Mouse (Mus musculus) embryo, embryonic 11.5 days (tissue): ENCODE results near the gene Rnf7.

ENCODE experiments used
- DNase-seq: peaks from one replicate; pipeline ENCODE4 v3.0.0-alpha.2; 2012; ENCODE audit warnings: low read depth, low spot score

Rnf7 gene

DNA sequence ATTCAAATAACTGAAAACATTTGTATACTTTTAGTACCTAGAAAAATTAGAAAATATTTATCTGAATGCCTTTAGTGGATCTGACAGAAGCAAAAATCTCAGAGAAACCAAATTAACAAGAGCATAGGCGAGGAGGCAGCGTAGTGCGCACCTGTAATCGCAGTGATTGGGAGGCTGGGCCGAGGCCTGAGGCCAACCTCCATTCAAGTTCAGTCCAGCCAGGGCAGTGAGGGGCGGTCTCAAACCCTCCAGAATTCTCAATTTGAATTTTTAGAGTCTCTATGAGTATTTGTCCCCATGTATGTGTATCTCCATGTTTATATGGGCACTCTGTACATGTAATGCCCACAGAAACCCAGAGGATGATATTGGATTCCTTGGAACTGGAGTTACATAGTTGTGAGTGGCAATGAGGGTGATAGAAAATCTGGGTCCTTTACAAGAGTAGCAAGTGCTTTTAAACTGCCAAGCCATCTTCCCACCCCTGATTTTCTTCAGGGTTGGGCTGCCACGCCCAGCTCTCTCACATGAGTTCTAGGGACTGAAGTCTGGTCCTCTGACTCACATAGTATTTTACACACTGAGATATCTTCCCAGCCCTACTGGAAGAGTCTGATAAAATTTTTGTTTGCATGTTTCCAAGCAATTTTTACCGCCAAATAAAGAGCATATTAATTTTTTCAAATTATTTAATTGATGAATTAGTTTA lies 8.1 kb downstream of the Rnf7 start:
- DNase-seq, result no peak

GRCm38 (mm10) chr9:96469556-96470265 lies 8.8 kb downstream of the Rnf7 start:
- no peak for DNase-seq

- no peak for DNase-seq
These were observed 14.8 kb downstream of the Rnf7 start for GRCm38 (mm10) chr9:96463708-96464107.

- DNase-seq, result no peak
These were observed 16.9 kb downstream of the Rnf7 start for GRCm38 (mm10) chr9:96461607-96462006.

GRCm38 (mm10) chr9:96460117-96460865 lies 18.2 kb downstream of the Rnf7 start:
- DNase-seq, result no peak

DNA sequence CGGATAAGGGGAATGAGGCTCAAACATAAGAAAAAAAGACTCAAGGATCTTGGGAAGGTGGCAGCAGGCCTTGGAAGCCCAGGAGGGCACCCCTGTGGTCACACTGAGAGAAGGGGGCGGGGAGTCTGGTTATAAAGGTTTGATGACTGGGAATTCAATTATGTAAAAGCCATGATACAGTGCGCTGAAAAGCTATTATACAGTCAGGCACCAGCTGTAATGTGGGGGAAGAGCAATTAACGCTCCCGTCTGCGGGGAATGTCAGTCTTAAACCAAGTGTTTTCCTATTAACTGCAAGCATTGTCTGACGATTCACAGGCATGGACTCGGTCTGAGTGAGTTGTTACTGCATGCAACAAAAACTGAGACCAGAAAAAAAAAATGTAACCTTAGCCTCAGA lies 22.9 kb downstream of the Rnf7 start:
- DNase-seq, result no peak

DNA sequence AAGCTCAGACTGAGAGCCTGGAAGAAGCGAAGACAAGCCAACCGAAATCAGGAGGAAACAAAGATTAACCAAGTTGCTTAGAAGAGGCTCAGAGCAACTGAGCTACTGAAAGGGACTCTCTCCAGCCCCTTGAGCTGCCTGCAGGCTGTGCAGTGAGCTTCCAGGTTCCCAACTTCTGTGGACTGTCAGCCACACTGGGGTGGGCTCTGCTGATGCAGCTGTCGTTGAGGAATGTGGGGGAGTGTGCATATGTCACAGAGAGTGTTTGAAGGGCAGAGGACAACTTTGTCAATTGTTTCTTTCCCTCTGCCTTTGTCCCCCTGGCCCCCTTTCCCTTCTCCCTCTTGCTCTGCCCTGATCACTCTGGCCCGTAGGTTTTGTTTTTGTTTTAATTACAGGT lies 25.5 kb downstream of the Rnf7 start:
- DNase-seq, result no peak

GRCm38 (mm10) chr9:96450900-96451720 lies 27.4 kb downstream of the Rnf7 start:
- DNase-seq, result no peak

- DNase-seq, result no peak
These were observed 29.0 kb downstream of the Rnf7 start for GRCm38 (mm10) chr9:96449514-96449913.

GRCm38 (mm10) chr9:96445351-96445750 lies 33.1 kb downstream of the Rnf7 start:
- no peak for DNase-seq

GRCm38 (mm10) chr9:96442081-96442480 lies 36.4 kb downstream of the Rnf7 start:
- DNase-seq, result no peak

GRCm38 (mm10) chr9:96438334-96438871 lies 40.1 kb downstream of the Rnf7 start:
- DNase-seq, result no peak

DNA sequence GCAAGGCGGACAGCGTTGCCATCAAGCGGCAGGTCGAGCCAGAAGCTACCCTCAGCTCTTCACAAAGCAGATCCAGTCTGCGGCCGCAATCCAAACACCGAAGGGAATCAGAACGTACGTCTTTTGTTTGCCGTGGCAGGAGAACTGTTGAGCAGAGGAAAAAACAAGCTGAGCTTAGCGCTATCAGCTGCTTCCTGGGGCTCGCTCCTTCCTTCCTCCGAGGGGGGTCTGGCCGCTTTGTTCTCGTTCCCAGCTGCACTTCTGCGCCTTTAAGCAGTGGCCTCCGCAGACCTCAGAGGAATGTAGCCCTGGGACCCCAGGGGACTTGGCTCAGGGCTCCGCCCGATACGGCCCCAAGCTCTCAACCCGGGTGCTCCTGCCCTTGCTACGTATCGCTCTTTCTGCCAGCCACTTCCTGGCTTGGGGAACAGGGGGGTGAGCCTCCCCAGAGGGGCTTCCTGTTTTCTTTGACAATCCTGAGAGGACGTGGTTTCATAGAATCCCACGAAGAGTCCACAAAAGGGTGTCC lies 40.6 kb downstream of the Rnf7 start:
- peak; percentile 37 for DNase-seq

- DNase-seq, result no peak
These were observed 41.3 kb downstream of the Rnf7 start for GRCm38 (mm10) chr9:96436901-96437804.

- DNase-seq, result no peak
These were observed 45.9 kb downstream of the Rnf7 start for GRCm38 (mm10) chr9:96432575-96432974.

DNA sequence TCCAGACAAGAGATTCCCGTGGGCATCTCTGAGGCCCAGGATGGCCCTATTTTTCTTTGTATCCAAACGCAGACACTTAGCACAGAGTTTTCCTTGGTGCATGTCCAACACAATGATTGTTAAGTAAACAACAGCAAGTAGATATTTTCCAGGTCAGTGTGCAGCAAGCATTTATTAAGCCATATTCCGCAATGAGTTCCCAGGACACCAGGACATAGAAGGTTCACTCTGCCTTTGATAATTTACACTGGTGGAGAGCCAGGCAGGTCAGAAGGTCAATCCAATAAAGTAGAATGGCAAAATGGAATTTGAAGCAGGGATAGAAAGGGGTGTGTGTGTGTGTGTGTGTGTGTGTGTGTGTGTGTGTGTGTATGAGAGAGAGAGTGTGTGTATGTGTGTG lies 47.4 kb downstream of the Rnf7 start:
- DNase-seq, result no peak

- DNase-seq, result no peak
These were observed 50.0 kb downstream of the Rnf7 start for GRCm38 (mm10) chr9:96428336-96429046.

DNA sequence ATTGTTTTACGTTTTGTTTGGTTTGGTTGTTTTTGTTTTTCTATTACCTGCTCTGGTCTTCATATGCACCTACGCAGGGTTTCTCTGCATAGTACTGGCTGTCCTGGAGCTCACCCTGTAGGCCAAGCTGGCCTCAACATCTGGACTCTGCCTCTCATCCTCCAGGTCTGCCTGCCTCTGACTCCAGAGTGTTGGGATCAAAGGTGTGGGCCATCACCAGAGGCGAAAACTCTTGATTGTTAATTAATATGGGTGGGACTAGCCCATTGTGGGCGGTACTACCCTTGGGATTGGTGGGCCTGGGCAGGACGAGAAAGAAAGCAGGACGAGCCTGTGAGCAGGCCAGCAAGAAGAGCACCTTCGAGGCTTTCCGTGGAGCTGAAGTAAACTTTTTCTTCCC lies 54.4 kb downstream of the Rnf7 start:
- DNase-seq, result no peak
